Mouse (Mus musculus): ENCODE data around the gene Olfr115. TPM values are rescaled to one million over a fixed set of nuclear protein-coding genes. Genes with fewer than 3 reads are reported as not detected.

The Olfr115 gene
- not detected in 2 replicates for polyA plus RNA-seq (2016; fragmentation: Nextera tagmentation; extraction: Ambion mirVana)

DNA sequence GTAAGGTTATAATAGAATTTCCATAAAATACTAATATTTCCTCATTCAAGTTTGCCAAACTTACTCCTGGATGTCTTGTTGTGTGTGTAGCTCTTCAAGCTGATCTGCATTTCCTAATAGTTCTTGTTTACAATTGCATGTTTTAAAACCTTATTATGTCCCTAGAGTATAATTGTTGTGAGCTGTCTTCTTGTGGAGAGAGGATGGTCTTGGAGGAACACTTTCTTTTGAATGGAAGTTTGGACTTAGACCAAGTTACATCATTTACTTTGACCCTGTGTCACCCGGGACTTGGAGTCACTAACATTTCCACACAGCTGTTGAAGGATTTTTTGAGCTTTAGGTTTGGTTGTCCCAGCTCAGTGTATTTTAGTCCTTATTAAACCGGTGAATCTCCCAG, at the start of gene Olfr115, which contains the start of gene Olfr116:
TSS of gene Olfr115 (minus strand) at position 101 of the 400 bp plus-strand sequence.
TSS of gene Olfr116 (minus strand) at position 191 of the 400 bp plus-strand sequence.
- 73% methylated on average over 2 of the region's 2 CpGs for WGBS
- Histone ChIP-seq H3K4me2 (no peak within 1 kb of the TSS), H3K27me3 (replicated peaks) (no peaks in the 10 kb centered on the region), H3K4me1 (replicated peaks) (no peaks in the 10 kb centered on the region), H3K9me3 (replicated peaks) (0 out of 2 replicates have a peak, but pooled peaks cover 3% of the 10 kb centered on the region), H3K4me3 (no peak within 1 kb of the TSS), H3K27ac (ENCODE audit: poor library complexity, severe bottlenecking) (no peak within 1 kb of the TSS), H3K36me3 (no peaks in the 10 kb centered on the region), H3K9ac (no peak within 1 kb of the TSS)
- ATAC-seq (ENCODE audit: insufficient number of reproducible peaks, low FRiP score), result no peak

- Histone ChIP-seq H3K4me3 (no peak within 1 kb of the TSS), H3K27me3 (replicated peaks) (no peaks in the 10 kb centered on the region), H3K27ac (ENCODE audit: poor library complexity, severe bottlenecking) (no peak within 1 kb of the TSS), H3K9ac (no peak within 1 kb of the TSS), H3K36me3 (no peaks in the 10 kb centered on the region), H3K4me2 (no peak within 1 kb of the TSS), H3K9me3 (replicated peaks) (0 out of 2 replicates have a peak, but pooled peaks cover 4% of the 10 kb centered on the region), H3K4me1 (replicated peaks) (no peaks in the 10 kb centered on the region)
- WGBS, result 53% methylated on average over 2 of the region's 2 CpGs
- ATAC-seq (ENCODE audit: insufficient number of reproducible peaks, low FRiP score), result no peak
Observed at GRCm38 (mm10) chr17:37666688-37667087, 39.8 kb upstream of the Olfr115 start, which contains the start of gene Olfr118. Gene Olfr118 (plus strand): TSS chr17:37666988.

GRCm38 (mm10) chr17:37663682-37664081, 36.8 kb upstream of the Olfr115 start, which contains the start of gene Olfr117:
Gene Olfr117 (minus strand): TSS chr17:37663782.
- no peak within 1 kb of the TSS for H3K4me3 ChIP-seq
- no peaks in the 10 kb centered on the region for H3K4me1 ChIP-seq (replicated peaks)
- no peak for ATAC-seq (ENCODE audit: insufficient number of reproducible peaks, low FRiP score)
- WGBS, result 57% methylated on average over 1 of the region's 1 CpGs
- H3K4me2 ChIP-seq, result no peak within 1 kb of the TSS
- 0 out of 2 replicates have a peak, but pooled peaks cover 4% of the 10 kb centered on the region for H3K9me3 ChIP-seq (replicated peaks)
- H3K27me3 ChIP-seq (replicated peaks), result no peaks in the 10 kb centered on the region
- H3K9ac ChIP-seq, result no peak within 1 kb of the TSS
- no peaks in the 10 kb centered on the region for H3K36me3 ChIP-seq
- H3K27ac ChIP-seq (ENCODE audit: poor library complexity, severe bottlenecking), result no peak within 1 kb of the TSS

DNA sequence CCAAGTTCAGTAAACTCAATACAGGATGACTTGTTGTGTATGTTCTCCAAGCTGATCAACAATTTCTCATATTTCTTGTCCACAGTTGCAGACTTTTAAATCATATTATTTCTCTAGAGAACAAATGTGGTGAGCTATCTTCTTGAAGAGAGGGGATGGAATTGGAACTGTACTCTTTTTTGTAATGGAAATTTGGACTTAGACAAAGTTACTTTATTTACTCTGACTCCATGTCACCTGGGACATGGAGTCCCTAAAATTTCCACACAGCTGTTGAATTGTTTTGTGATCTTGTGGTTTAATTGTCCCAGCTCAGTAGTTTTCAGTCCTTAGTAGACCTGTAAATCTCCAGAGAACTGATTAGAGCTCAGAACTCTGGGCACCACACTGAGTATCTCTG, 34.3 kb downstream of the Olfr115 start, which contains the start of gene Olfr114:
TSS of gene Olfr114 (minus strand) at position 101 of the 400 bp plus-strand sequence.
- H3K36me3 ChIP-seq, result no peaks in the 10 kb centered on the region
- H3K27me3 ChIP-seq (replicated peaks), result no peaks in the 10 kb centered on the region
- H3K4me3 ChIP-seq, result no peak within 1 kb of the TSS
- H3K27ac ChIP-seq (ENCODE audit: poor library complexity, severe bottlenecking), result no peak within 1 kb of the TSS
- no peaks in the 10 kb centered on the region for H3K4me1 ChIP-seq (replicated peaks)
- no peak within 1 kb of the TSS for H3K9ac ChIP-seq
- ATAC-seq (ENCODE audit: insufficient number of reproducible peaks, low FRiP score), result no peak
- H3K4me2 ChIP-seq, result no peak within 1 kb of the TSS
- H3K9me3 ChIP-seq (replicated peaks), result no peaks in the 10 kb centered on the region

DNA sequence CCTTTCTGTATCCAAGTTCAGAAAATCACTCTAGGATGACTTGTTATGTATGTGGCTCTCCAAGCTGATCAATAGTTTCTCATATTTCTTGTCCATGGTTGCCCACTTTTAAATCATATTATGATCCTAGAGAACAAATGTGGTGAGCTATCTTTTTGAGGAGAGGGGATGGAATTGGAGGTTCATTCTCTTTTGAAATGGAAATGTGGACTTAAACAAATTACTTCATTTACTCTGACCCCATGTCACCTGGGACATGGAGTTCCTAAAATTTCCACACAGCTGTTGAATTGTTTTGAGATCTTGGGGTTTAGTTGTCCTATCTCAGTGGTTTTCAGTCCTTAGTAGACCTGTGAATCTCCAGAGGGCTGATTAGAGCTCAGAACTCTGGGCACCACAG, 49.3 kb downstream of the Olfr115 start, which contains the start of gene Olfr113:
TSS of gene Olfr113 (minus strand) at position 101 of the 400 bp plus-strand sequence.
- no peaks in the 10 kb centered on the region for H3K36me3 ChIP-seq
- ATAC-seq (ENCODE audit: insufficient number of reproducible peaks, low FRiP score), result no peak
- H3K27me3 ChIP-seq (replicated peaks), result no peaks in the 10 kb centered on the region
- no peak within 1 kb of the TSS for H3K4me3 ChIP-seq
- no peak within 1 kb of the TSS for H3K9ac ChIP-seq
- H3K4me2 ChIP-seq, result no peak within 1 kb of the TSS
- no peak within 1 kb of the TSS for H3K27ac ChIP-seq (ENCODE audit: poor library complexity, severe bottlenecking)
- no peaks in the 10 kb centered on the region for H3K4me1 ChIP-seq (replicated peaks)
- H3K9me3 ChIP-seq (replicated peaks), result no peaks in the 10 kb centered on the region

DNA sequence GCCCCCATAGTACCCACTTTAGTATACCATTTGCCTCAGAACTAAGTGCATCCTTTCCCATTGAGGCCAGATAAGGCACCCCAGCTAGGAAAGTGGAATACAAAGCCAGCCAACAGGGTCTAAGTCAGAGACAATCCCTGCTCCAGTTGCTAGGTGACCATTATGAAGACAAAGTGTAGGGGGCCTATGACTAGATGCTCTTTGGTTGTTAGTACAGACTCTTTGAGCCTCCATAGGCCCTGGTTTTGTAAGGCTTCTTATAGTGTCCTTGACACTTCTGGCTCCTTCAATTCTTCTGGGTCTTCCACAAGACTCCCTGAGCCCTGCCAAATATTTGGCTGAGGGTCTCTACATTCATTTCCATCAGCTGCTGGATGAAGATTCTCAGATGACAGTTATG, 57.6 kb downstream of the Olfr115 start, which contains the start of gene Olfr112:
TSS of gene Olfr112 (minus strand) at position 101 of the 400 bp plus-strand sequence.
- no peak for ATAC-seq (ENCODE audit: insufficient number of reproducible peaks, low FRiP score)
- no peak within 1 kb of the TSS for H3K4me2 ChIP-seq
- H3K9me3 ChIP-seq (replicated peaks), result no peaks in the 10 kb centered on the region
- no peaks in the 10 kb centered on the region for H3K36me3 ChIP-seq
- H3K4me3 ChIP-seq, result no peak within 1 kb of the TSS
- no peak within 1 kb of the TSS for H3K9ac ChIP-seq
- H3K27ac ChIP-seq (ENCODE audit: poor library complexity, severe bottlenecking), result no peak within 1 kb of the TSS
- no peaks in the 10 kb centered on the region for H3K27me3 ChIP-seq (replicated peaks)
- no peaks in the 10 kb centered on the region for H3K4me1 ChIP-seq (replicated peaks)

Other genes starting within 250 kb of the Olfr115 start
- not detected in 2 replicates for gene Olfr105-ps, start 248.1 kb downstream of the Olfr115 start, polyA plus RNA-seq (2016; fragmentation: Nextera tagmentation; extraction: Ambion mirVana)
- not detected in 2 replicates for gene Olfr106-ps, start 236.7 kb downstream of the Olfr115 start, polyA plus RNA-seq (2016; fragmentation: Nextera tagmentation; extraction: Ambion mirVana)
- gene Olfr107, start 227.9 kb downstream of the Olfr115 start, polyA plus RNA-seq (2016; fragmentation: Nextera tagmentation; extraction: Ambion mirVana), result not detected in 2 replicates
- gene Olfr108, start 181.6 kb downstream of the Olfr115 start, polyA plus RNA-seq (2016; fragmentation: Nextera tagmentation; extraction: Ambion mirVana), result not detected in 2 replicates
- not detected in 2 replicates for gene Olfr109, start 168.2 kb downstream of the Olfr115 start, polyA plus RNA-seq (2016; fragmentation: Nextera tagmentation; extraction: Ambion mirVana)
- gene H2-M2, start 143.6 kb downstream of the Olfr115 start, polyA plus RNA-seq (2016; fragmentation: Nextera tagmentation; extraction: Ambion mirVana), result not detected in 2 replicates
- not detected in 2 replicates for gene Olfr110, start 134.6 kb downstream of the Olfr115 start, polyA plus RNA-seq (2016; fragmentation: Nextera tagmentation; extraction: Ambion mirVana)
- 0.10 TPM in 1 of 2 replicates, not detected in the other for gene Olfr111, start 119.1 kb downstream of the Olfr115 start, polyA plus RNA-seq (2016; fragmentation: Nextera tagmentation; extraction: Ambion mirVana)
- gene Olfr112, start 57.7 kb downstream of the Olfr115 start, polyA plus RNA-seq (2016; fragmentation: Nextera tagmentation; extraction: Ambion mirVana), result not detected in 2 replicates
- gene Olfr113, start 49.4 kb downstream of the Olfr115 start, polyA plus RNA-seq (2016; fragmentation: Nextera tagmentation; extraction: Ambion mirVana), result not detected in 2 replicates
- gene Olfr114, start 34.4 kb downstream of the Olfr115 start, polyA plus RNA-seq (2016; fragmentation: Nextera tagmentation; extraction: Ambion mirVana), result not detected in 2 replicates
- gene Olfr116, start 90 bp upstream of the Olfr115 start, polyA plus RNA-seq (2016; fragmentation: Nextera tagmentation; extraction: Ambion mirVana), result not detected in 2 replicates
- gene Olfr117, start 36.7 kb upstream of the Olfr115 start, polyA plus RNA-seq (2016; fragmentation: Nextera tagmentation; extraction: Ambion mirVana), result not detected in 2 replicates
- not detected in 2 replicates for gene Olfr118, start 39.9 kb upstream of the Olfr115 start, polyA plus RNA-seq (2016; fragmentation: Nextera tagmentation; extraction: Ambion mirVana)
- gene Olfr119, start 69.5 kb upstream of the Olfr115 start, polyA plus RNA-seq (2016; fragmentation: Nextera tagmentation; extraction: Ambion mirVana), result not detected in 2 replicates
- not detected in 2 replicates for gene Olfr120, start 94.7 kb upstream of the Olfr115 start, polyA plus RNA-seq (2016; fragmentation: Nextera tagmentation; extraction: Ambion mirVana)
- not detected in 2 replicates for gene Olfr121, start 121.7 kb upstream of the Olfr115 start, polyA plus RNA-seq (2016; fragmentation: Nextera tagmentation; extraction: Ambion mirVana)
- not detected in 2 replicates for gene Olfr122, start 141.5 kb upstream of the Olfr115 start, polyA plus RNA-seq (2016; fragmentation: Nextera tagmentation; extraction: Ambion mirVana)
- gene Olfr123, start 166.4 kb upstream of the Olfr115 start, polyA plus RNA-seq (2016; fragmentation: Nextera tagmentation; extraction: Ambion mirVana), result not detected in 2 replicates
- gene Olfr124, start 172.8 kb upstream of the Olfr115 start, polyA plus RNA-seq (2016; fragmentation: Nextera tagmentation; extraction: Ambion mirVana), result not detected in 2 replicates
- not detected in 2 replicates for gene Olfr125, start 205.8 kb upstream of the Olfr115 start, polyA plus RNA-seq (2016; fragmentation: Nextera tagmentation; extraction: Ambion mirVana)
- gene Olfr126, start 220.4 kb upstream of the Olfr115 start, polyA plus RNA-seq (2016; fragmentation: Nextera tagmentation; extraction: Ambion mirVana), result not detected in 2 replicates

Measured in heart, embryonic 12.5 days (tissue).